Mouse (Mus musculus) gastrocnemius, postnatal 4 days (tissue): ENCODE results near the gene F13a1. TPM values are rescaled to one million over a fixed set of nuclear protein-coding genes. Genes with fewer than 3 reads are reported as not detected.

Experiments used
- DNase-seq, 2 experiments: peaks; one replicate each; pipeline ENCODE4 v3.0.0; 2021 to 2022; ENCODE audit warnings: low spot score in 2 of 2, mixed read lengths in 2 of 2
- total RNA-seq, 2 experiments: library from RNA; stranded (reverse); gene quantifications; 2 replicates each; pipeline ENCODE4 v1.2.3; 2021

The F13a1 gene
- total RNA-seq, 2 experiments from 2014 or later, result 32.0 to 40.7 TPM

DNA sequence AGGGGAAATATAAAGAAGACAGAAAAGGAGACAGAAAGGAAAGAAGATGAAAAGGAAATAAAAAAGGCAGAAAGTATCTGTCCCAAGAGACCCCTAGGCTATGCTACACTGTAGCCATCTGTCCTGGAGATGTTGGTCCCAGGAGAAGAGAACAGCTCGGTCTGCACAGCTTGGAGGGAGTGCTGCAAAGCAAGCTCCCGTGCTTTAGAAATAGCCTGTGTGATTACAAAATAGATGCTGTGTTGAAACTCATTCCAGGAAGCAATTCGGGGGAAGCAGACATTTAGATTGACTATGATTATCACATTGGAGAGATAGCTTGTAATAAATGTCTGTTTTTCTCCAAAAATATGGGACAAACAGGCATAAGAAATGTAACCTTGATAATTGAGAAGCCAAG, 91.0 kb downstream of the F13a1 start:
- DNase-seq, result no peak

DNA sequence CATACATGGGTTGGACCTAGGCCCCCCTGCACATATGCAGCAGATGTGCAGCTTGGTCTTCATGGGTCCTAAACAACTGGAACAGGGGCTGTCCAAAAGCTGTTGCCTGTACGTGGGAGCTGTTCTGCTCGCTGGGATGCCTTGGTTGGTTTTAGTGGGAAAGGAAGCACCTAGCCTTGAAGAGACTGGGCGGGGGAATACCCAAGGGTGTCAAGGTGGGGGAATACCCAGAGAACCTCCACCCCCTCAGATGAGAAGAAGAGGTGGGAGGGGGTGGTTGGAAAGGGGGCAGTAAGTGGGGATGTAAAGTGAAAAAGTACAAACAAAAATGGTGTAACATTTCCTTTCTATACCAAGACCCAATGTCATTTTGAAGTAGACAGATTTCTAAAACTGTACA, 95.1 kb downstream of the F13a1 start:
- DNase-seq, result no peak

DNA sequence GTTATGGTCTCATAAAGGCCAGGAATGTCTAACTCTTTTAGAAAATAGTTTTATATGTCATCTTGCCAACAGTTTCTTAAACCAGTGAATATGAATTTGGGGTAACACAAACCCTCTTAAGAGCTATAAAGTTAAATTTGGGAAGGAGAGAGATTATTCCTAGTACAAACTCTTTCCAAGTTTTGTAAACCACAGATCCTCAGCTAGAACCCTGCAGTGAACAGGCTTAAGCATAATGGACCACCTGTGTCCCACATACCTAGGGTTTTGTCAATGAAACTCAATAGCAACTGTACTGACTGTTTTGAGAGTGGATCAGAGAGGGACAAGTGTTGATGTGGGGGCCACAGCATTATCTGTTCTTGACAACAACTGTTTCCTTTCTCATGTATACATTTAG, 96.4 kb downstream of the F13a1 start:
- DNase-seq, result no peak

DNA sequence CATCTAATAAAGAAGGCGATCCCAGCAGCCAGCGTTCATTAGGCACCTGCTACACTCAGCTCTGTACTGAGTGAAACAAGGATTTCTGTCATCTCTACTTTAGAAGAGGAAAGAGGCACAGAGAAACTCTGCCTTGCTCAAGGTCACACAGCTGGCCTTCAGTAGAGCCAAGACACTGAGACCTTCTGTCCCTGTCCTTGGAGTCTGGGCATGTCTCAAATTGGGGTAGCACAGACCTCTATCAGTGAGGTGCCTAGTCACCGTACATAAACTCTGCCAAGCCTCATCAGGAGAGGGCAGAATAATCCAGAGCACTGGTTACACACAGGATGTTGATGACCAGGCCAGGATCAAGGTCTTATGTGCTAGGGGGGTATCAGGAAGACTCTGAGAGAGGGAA, 108.2 kb downstream of the F13a1 start:
- DNase-seq, result no peak

DNA sequence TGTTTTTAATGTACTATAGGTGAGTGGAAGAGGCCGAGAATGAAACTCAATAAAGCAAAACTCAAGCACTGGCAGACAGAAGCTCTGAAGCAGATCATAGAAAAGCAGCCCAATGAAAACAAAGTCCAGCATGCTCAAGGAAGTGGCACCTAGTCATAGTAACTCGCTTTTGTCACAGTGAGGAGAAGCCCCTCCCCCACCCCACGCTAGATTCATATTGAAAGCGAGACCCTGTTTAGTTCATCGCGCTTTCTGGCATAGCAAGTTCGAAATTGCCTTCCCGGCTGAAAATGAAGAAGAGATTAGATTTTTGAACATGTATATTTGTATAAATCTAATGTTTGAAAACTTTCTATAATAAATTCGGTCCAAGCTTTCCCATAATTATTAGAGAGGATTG, 118.0 kb downstream of the F13a1 start:
- no peak for DNase-seq

DNA sequence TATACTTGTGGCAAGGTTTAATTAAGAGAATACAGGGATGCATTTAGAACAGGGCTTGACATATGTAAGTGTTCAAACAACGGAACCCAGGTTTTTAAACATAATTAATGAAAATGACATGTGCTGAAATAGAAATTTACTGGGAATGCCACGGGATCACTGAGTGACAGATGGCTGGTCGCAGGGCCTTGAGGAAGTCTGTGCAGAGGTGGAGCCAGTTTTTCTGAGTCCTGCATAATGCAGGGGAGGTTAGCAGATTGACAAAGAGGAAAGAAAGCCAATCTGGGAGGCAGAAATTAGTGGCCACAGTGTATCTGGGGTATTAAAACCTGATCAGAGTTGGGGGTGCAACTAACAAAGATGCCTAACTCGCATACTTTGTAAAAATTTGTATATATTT, 130.3 kb downstream of the F13a1 start:
- no peak for DNase-seq

DNA sequence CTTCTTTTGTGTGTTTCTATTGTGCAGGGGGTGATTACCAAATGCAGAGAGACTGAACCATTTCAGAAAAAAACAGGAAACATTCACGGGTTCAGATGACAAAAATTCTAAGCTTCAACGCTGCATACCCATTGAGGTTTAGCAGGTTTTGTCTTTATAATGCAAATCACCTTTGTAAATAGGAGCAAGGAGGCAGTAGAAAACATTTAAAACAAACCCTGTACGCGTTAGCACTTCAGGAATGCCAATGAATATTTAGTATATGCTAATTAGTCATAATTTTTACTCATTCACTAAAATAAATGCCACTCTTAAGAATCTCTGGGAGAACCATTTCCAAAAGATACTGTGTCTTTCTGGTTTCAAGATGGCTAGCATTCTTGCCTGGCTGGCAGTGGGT, 146.2 kb downstream of the F13a1 start:
- DNase-seq, result no peak

DNA sequence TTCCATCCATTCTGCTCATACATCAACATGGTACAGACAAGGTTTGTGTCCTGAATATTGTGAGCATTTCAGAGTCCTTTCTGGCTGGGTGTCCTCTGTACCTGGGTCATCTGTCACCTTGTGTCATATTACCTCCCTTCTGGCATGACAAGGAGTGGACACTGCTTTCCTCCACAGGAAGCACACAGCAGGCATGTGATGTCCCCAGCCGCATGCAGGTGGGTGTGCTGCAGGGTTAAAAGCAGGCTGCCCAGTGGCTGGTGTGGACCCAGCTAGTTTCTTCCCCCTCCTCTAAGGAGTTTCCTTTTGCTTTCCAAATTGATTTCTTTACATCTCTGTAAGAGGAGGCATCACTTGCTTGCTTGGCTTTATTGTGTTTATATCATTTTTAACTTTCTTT, 146.6 kb downstream of the F13a1 start:
- DNase-seq, result no peak

DNA sequence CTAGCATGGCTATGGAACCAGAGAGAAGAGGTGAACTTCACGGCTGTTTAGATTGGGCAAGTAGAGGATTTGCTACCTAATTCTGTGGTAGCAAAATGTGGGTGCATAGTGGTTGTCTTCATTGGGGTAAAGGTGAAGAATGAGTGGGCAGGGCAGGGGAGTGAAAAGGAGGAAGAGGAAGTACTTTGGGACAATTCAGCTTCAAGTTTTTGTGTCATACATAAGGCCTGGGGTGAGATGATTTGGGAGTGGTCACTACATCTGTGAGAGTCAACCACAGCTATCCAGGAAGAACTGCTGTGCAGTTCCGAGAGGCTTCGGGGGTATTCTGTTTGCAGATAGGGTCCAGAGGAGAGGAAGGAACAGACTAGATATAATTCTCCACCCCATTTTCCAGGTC, 148.4 kb downstream of the F13a1 start:
- DNase-seq, result no peak

DNA sequence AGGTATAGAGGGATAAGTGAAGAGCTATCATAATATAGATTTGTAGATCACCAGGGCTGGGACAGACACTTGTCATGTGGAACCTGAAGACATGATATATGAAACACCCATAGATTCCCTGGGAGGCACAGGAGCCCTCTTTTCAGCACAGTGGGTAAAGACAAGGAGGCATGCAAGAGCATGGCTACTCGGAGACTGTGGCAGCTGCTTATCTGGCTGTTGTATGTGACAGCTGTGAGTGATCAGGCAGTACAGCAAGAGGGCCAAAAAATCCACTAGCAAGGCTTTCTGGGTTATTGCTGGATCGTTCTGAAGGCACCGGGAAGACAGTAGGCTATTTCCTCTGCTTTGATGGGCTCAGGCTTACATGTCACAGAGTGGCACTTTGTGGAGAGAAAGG, 149.0 kb downstream of the F13a1 start:
- DNase-seq, result no peak

DNA sequence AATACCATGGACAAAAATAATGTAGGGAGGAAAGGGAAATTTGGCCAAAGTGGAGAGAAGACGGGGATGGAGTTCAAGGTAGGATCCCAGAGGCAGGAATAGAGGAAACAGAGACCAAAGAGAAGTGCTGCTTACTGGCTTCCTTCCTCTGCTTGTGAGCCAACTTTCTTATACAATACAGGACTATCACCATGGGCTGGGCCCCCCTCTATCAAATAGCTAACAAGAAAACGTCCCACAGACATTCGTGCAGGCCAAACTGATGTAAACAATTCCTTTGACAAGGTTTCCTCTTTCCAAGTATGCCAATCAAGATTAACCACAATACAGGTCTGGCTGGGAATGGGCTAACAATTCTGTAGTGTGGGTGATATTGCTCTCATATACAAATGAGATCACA, 154.0 kb downstream of the F13a1 start:
- DNase-seq, result no peak

DNA sequence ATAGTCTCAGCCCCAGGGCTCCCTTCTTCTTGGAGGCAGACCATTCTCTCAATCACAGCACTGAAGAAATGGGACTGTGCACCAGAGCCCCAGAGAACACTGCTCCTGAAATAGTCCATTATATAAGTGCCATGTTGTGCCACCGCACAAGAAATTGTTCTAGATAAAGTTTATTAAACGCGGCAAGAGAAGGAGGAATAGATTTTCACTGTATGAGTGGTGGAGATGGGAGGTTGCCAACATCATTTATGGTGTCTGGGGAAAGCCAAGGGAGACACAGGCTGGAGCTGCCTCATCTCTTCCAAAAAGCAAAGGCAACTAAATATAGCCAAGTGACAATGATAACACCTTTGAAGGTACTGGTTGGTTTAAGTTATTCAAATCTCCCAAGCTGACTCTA, 156.3 kb downstream of the F13a1 start:
- DNase-seq, result no peak

DNA sequence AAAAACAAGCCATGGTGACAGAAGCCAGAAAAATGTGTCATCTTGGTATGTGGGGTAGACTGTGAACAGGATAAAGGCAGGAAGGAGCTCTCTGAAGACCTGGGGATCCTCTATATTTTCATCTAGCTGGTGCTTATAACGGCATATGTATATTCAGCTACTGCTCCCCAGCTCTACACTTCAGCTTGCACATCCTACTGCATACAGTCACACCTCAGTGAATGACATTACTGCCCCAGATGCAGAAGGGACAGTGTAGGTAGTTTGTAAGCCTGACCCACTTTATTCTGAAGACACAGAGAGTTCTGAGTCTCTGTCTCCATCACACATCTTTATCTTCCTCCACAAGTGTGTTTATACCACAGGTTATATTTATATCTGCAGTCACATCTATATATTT, 157.8 kb downstream of the F13a1 start:
- no peak for DNase-seq

DNA sequence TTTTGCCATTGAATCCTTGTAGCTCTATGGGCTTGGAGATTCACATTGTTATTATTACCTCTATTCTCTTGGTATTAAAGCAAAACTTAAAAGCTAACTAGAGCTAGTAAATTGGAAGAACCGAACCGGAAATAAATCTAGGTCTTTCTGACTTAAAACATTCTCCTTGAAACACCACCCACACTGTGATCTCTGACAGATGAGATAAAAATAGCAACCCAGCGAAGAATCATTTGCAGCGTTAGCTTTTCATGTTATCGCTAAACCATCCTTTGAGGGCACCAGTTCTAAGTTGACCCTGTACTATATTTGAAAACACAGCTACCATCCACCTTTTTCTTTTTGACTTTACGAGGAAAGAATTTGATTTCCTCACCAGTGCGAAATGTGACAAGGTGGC, 164.1 kb downstream of the F13a1 start:
- DNase-seq, result no peak

DNA sequence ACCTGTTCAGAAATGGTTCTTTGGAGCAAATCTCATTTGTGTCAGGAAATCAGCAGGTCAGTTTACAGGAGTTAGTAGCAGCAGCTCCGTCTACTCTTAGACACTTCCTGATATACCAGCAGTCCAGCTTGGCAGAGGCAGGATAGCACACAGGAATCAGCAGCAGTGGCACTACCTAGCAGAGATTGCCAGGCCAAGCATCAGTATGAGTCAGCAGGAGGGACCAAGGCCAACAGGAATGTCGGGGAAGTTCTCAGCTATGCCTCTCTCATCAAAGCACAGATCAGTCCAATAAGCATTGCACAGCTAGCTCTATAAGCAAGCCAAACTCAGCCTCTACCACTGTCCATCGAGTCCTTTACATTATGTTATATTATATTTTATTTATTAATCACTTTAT, 210.9 kb downstream of the F13a1 start:
- no peak for DNase-seq
